Mouse (Mus musculus) midbrain, embryonic 10.5 days (tissue): ENCODE data around the gene Hist1h2ad. TPM values are rescaled to one million over a fixed set of nuclear protein-coding genes. Genes with fewer than 3 reads are reported as not detected.
A peak's percentile ranks its signal among the peaks of the same experiment; 100 is the strongest.
"Not testable (repeated sequence)": the region's sequence is repeated elsewhere in the genome, so short reads cannot be mapped to it uniquely, and the experiment has no call there.

Source experiments
- DNase-seq: peaks from one replicate; pipeline ENCODE4 v3.0.0-alpha.2; 2017; ENCODE audit warnings: low spot score
- H3K27ac ChIP-seq: fragments of 300-500 bp; sonication (generic); replicated peaks from 2 replicates; pipeline ENCODE4 v1.5.1; 2016; ENCODE audit warnings: mild to moderate bottlenecking
- H3K27me3 ChIP-seq: fragments of 300-500 bp; sonication (generic); 2 replicates; pipeline ENCODE4 v1.6.1; 2016; ENCODE audit warnings: low read depth, mild to moderate bottlenecking; ENCODE audit not compliant: poor library complexity, severe bottlenecking
- H3K36me3 ChIP-seq: fragments of 300-500 bp; sonication (generic); 2 replicates; pipeline ENCODE4 v1.6.1; 2016; ENCODE audit warnings: mild to moderate bottlenecking, moderate library complexity
- H3K4me1 ChIP-seq: fragments of 300-500 bp; sonication (generic); 2 replicates; pipeline ENCODE4 v1.6.1; 2016
- H3K4me3 ChIP-seq: fragments of 300-500 bp; sonication (generic); 2 replicates; pipeline ENCODE4 v1.5.1; 2016; ENCODE audit warnings: mild to moderate bottlenecking, moderate library complexity
- H3K9me3 ChIP-seq: fragments of 300-500 bp; sonication (generic); replicated peaks from 2 replicates; pipeline ENCODE4 v1.6.1; 2016; ENCODE audit warnings: mild to moderate bottlenecking
- WGBS: fragments of 180-500 bp; shearing (Covaris S2); methylation state at CpG from one replicate; pipeline ENCODE4 v1.1.7; 2016; 5-methylcytosine and 5-hydroxymethylcytosine counted together
- polyA plus RNA-seq: library from polyadenylated mRNA; unstranded; fragments of >200 nt; fragmentation: Nextera tagmentation; extraction: Ambion mirVana; gene quantifications from 2 replicates; pipeline ENCODE4 v1.2.1, GENCODE M21; 2016

Gene Hist1h2ad
- polyA plus RNA-seq, 1 experiment from 2014 or later, result 1.3 TPM

- WGBS, result under 1% methylated on average over 62 of the region's 67 CpGs
- H3K4me1 ChIP-seq, H3K27me3 ChIP-seq, H3K36me3 ChIP-seq, H3K9me3 ChIP-seq: not testable (repeated sequence)
- peak; percentile 94 for DNase-seq
- Histone ChIP-seq H3K27ac (peak within 1 kb of the TSS; percentile 97), H3K4me3 (peak within 1 kb of the TSS; percentile 52)
These were observed 12.1 kb upstream of the Hist1h2ad start, which contains the start of gene Hist1h3e for GRCm38 (mm10) chr13:23561883-23562659. Gene Hist1h3e, minus strand, starts transcription at chr13:23562369.

DNA sequence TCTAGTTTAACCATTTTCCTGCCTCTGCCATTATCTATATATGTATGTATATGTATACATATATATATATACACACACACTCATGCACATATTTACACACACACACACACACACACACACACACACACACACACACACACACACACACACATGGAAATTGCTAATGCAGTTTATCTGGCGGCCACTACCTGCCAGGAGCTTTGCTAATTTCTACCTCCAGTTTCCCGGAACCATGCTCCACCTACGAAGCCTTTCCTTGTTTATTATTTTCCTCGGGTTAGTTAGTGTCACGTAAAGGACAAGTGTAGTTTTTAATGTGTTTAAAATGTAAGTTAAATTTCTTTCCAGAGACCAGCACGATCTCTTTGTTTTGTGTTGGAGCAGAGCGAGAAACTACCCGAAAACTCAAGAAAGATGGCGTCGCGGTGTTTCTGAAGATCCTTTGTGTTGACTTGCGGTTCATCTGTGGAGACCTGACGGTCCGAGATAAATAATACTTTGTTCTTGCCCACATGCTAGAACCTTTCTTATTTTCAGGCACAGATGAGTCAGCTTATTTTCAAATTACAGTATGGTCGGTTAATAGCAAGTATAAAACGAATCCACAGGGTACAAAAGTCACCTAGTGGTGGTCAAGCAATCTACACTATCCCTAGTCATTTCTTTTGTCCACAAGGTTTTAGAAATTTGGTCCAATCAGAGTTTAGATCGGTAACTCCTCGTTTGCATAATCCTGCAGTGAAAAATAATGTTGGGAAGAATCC, 11.3 kb upstream of the Hist1h2ad start:
- Histone ChIP-seq H3K4me3 (peak overlapping the region; percentile 52), H3K36me3 (no peaks in the 10 kb centered on the region), H3K27ac (peak overlapping the region; percentile 97), H3K4me1 (peaks cover 3% of the 10 kb centered on the region), H3K27me3 (no peaks in the 10 kb centered on the region), H3K9me3 (no peaks in the 10 kb centered on the region)
- 4% methylated on average over 18 of the region's 18 CpGs for WGBS
- DNase-seq, result peak; percentile 49

GRCm38 (mm10) chr13:23564482-23564881, 9.7 kb upstream of the Hist1h2ad start:
- Histone ChIP-seq H3K27ac (peak overlapping the region; percentile 97), H3K4me3 (no peak overlapping the region), H3K9me3 (no peaks in the 10 kb centered on the region), H3K36me3 (no peaks in the 10 kb centered on the region), H3K27me3 (no peaks in the 10 kb centered on the region), H3K4me1 (peaks cover 4% of the 10 kb centered on the region)
- WGBS, result 92% methylated on average over 2 of the region's 2 CpGs
- no peak for DNase-seq

DNA sequence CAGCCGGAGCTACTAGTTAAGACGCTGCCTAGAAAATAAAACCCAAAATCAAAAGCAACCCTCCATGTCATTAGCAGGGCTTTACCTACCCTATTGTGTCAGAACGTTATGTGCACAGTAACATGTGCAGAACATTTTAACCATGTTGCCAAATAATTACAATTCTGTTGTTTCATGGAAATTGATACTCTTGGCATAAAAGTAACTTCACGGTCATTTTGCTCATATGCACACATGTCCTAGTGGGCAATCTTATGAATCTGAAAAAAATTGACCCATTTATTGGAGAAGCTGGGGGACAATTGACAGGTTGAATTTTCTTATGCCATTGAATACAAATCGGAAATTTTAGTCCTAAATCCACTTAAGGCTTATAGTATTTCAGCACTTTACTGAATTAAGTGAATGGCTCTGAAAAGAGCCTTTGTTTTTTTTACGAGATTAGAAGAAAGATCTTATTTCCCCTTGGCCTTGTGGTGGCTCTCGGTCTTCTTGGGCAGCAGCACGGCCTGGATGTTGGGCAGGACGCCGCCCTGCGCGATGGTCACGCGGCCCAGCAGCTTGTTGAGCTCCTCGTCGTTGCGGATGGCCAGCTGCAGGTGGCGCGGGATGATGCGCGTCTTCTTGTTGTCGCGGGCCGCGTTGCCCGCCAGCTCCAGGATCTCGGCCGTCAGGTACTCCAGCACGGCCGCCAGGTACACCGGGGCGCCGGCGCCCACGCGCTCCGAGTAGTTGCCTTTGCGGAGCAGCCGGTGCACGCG, 3.7 kb upstream of the Hist1h2ad start:
- H3K36me3 ChIP-seq, H3K9me3 ChIP-seq, H3K27me3 ChIP-seq, DNase-seq: not testable (repeated sequence)
- WGBS, result 2% methylated on average over 28 of the region's 41 CpGs
- peak overlapping the region; percentile 97 for H3K27ac ChIP-seq
- peaks cover 29% of the 10 kb centered on the region for H3K4me1 ChIP-seq
- H3K4me3 ChIP-seq, result peak overlapping the region; percentile 57

- Histone ChIP-seq H3K36me3 (no peaks in the 10 kb centered on the region), H3K9me3 (no peaks in the 10 kb centered on the region), H3K27ac (peak within 1 kb of the TSS; percentile 97), H3K4me1 (peaks cover 31% of the 10 kb centered on the region), H3K27me3 (no peaks in the 10 kb centered on the region), H3K4me3 (peak within 1 kb of the TSS; percentile 57)
- peak; percentile 75 for DNase-seq
- under 1% methylated on average over 18 of the region's 18 CpGs for WGBS
These were observed 3.1 kb upstream of the Hist1h2ad start, which contains the start of the genes Hist1h2ae and Hist1h2bg for GRCm38 (mm10) chr13:23571022-23571503. Gene Hist1h2ae, minus strand, starts transcription at chr13:23571220. Gene Hist1h2bg, plus strand, starts transcription at chr13:23571396.

- not testable (repeated sequence) for DNase-seq
These were observed 2.5 kb upstream of the Hist1h2ad start for GRCm38 (mm10) chr13:23571504-23572217.

DNA sequence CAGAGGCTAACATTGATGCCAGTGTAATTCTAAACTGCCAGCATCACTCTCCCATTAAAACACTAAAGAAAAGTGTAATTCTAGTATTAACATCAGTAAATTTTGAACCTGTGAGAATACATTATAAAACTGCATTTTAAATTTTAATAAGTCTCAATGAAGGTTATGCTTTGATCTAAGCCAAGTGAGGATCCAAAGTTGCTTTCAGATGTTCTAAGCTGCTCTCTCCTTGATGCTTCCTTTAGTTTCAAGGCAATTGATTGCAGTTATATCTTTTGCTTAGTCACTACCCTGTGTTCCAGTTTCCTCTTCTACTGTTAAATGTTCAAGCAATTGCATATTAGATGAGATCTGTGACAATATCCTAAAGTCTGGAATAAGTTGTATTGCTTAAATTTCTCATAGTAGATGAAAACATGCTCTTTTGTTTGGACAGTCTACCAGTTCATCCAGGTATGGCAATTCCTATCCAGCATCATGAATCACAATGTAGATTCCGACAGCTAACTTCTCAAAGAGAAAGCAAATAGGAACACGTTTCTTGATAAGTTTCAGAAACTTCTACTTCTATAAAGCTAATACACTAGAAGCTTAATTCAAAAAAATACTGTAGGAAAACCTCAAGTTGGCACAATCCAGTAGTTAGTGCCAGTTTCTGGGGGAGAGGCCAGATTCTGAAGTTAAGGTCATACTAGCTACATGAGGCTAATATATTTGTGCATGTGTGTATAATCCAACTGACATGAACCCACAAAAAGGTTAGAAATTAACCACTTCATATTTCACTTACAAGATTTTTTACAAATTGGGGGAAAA, 1.8 kb upstream of the Hist1h2ad start:
- no peaks in the 10 kb centered on the region for H3K36me3 ChIP-seq
- H3K4me1 ChIP-seq, result peaks cover 44% of the 10 kb centered on the region
- peak overlapping the region; percentile 57 for H3K4me3 ChIP-seq
- DNase-seq, result no peak
- 33% methylated on average over 2 of the region's 2 CpGs for WGBS
- H3K9me3 ChIP-seq, result no peaks in the 10 kb centered on the region
- H3K27me3 ChIP-seq, result no peaks in the 10 kb centered on the region
- peak overlapping the region; percentile 97 for H3K27ac ChIP-seq

More at GRCm38 (mm10) chr13:23571504-23572217, 2.5 kb upstream of the Hist1h2ad start:
- H3K27ac ChIP-seq, result peak overlapping the region; percentile 97
- peaks cover 37% of the 10 kb centered on the region for H3K4me1 ChIP-seq
- H3K4me3 ChIP-seq, result peak overlapping the region; percentile 57
- under 1% methylated on average over 14 of the region's 34 CpGs for WGBS
- not testable (repeated sequence) for H3K36me3 ChIP-seq, H3K9me3 ChIP-seq, H3K27me3 ChIP-seq

DNA sequence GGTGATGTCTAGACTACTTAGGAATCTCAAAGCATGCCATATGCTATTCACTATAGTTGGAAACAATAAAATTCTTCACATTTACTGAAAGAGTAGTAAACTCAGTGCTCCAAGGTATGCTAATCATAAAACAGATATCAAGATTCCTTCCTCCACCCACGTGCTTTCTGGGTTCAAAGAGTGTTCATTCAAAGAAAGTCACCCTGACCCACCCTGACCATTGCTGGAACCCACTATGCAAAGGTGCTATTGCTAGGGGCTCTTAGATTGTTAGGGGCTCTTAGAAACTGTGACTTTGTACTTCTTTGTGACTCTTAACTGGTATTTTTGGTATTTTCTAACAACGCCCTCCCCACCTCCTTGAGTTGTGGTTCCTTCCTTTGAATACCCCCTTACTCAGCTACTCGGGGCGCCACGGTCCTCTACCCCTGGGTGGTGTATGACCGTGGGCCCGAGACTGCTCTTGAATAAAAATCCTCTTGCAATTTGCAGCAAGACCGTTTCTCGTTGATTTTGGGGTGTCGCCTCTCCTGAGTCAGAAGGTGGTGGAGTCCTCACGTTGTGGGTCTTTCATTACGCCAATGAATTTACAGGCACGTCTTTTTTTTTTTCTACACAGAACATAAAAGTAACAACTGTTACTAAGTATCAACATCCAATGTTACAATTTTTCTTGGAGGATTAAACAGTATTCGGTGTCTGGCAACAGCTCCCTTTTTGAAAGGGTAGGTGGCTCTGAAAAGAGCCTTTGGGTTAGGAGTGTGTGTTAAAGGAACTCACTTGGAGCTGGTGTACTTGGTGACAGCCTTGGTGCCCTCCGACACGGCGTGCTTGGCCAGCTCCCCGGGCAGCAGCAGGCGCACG, 915 bp upstream of the Hist1h2ad start:
- not testable (repeated sequence) for H3K36me3 ChIP-seq, H3K27me3 ChIP-seq, H3K9me3 ChIP-seq, DNase-seq
- peaks cover 49% of the 10 kb centered on the region for H3K4me1 ChIP-seq
- peak overlapping the region; percentile 97 for H3K27ac ChIP-seq
- peak overlapping the region; percentile 57 for H3K4me3 ChIP-seq
- 10% methylated on average over 20 of the region's 20 CpGs for WGBS

DNA sequence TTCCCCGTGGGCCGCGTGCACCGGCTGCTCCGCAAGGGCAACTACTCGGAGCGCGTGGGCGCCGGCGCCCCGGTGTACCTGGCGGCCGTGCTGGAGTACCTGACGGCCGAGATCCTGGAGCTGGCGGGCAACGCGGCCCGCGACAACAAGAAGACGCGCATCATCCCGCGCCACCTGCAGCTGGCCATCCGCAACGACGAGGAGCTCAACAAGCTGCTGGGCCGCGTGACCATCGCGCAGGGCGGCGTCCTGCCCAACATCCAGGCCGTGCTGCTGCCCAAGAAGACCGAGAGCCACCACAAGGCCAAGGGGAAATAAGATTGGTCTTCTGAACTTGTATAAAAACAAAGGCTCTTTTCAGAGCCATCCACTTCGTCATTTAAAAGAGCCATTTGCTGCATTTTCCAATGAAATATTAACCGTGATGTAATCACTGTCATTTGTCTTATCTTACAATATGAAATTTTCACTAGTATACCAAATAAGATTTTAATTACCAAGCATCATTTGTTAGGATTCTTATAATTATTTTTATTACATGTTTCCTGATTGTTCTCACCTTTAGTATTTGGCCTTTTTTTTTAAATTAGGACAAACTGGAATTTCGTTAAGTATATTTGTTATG, 477 bp downstream of the Hist1h2ad start:
- not testable (repeated sequence) for DNase-seq, H3K9me3 ChIP-seq, H3K27me3 ChIP-seq, H3K36me3 ChIP-seq
- Histone ChIP-seq H3K4me1 (peaks cover 46% of the 10 kb centered on the region), H3K27ac (peak overlapping the region; percentile 97), H3K4me3 (peak overlapping the region; percentile 61)
- WGBS, result 0% methylated on average over 8 of the region's 39 CpGs

DNA sequence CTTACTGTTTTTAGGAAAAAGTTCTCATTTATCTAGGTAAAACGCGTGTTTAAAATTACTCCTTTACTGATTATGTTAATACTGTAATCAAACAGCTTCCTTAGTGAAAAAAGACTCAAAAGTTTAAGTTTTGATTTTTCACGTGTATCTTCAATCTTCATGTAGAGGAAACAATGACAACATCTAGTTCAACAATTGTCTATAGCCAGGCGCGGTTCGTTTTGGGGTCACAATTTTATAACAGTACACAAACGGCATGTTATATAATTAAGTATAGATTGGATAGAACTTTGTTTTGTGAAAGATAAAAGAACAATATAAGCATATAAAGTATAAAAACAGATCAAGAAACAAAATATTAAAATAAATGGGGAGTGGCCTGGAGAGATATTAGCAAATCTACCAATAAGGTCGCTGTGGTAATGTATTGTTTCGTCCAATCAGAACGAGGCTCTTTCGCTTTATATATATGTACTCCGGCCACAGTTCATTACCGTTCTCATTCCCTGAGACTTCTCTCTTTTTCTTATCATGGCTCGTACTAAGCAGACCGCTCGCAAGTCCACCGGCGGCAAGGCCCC, 1.2 kb downstream of the Hist1h2ad start, which contains the start of gene Hist1h3d:
Gene Hist1h3d, plus strand, starts transcription at position 493 of the 581 bp plus-strand sequence.
- WGBS, result under 1% methylated on average over 18 of the region's 18 CpGs
- H3K4me1 ChIP-seq, result peaks cover 39% of the 10 kb centered on the region
- peak; percentile 64 for DNase-seq

More for the DNA sequence above, 1.2 kb downstream of the Hist1h2ad start, which contains the start of gene Hist1h3d:
- Histone ChIP-seq H3K27ac (peak within 1 kb of the TSS; percentile 92), H3K9me3 (no peaks in the 10 kb centered on the region), H3K4me3 (peak within 1 kb of the TSS; percentile 61), H3K36me3 (no peaks in the 10 kb centered on the region), H3K27me3 (no peaks in the 10 kb centered on the region)
